Mouse (Mus musculus): ENCODE results near the gene Stam2. TPM values are rescaled to one million over a fixed set of nuclear protein-coding genes. Genes with fewer than 3 reads are reported as not detected.
A peak's percentile ranks its signal among the peaks of the same experiment; 100 is the strongest.

Gene Stam2
- polyA plus RNA-seq (2016; fragmentation: Nextera tagmentation; extraction: Ambion mirVana), result 37.7 and 39.2 TPM in 2 replicates

DNA sequence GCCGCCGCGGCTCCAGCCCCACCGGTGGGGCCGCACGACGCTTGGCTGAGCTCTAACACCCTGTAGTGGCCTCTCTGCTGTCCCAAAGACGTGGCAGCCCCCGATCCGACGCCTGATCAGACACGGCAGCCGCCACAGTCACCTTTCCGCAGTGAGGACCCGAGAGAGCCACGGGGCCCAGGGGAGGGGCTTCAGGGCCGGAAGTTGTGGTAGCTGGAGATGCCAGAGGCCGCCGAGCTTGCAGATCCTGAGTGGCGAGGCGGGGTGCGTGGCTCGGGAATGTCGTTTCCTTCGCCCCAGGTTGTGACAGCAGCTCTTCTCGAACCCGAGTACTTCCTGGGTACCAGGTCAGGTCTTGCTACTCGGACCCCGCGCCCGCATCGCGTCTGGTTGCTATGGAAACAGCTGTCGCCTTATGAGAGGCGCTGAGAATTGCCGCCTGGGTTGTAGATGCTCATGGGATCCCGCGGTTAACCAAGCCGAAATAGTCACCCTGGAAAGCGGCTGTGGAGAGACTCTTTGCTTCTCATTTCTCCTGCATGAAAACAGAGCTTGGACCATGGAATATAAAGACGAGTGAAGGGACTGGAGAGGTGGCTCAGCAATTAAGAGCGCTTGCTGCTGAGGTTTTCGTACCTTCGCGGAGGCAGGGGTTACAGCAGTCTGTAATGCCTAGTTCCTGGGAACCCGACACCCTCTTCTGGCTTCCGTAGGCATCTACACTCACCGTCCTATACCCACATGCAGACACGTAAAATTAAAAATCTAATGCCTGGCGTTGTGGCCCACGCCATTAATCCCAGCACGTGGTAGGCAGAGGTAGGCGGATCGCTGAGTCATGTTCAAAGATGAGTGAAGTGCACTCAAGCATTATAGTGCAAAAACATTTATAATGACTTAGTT is at the start of gene Stam2:
Gene Stam2 (minus strand): TSS at position 26 of the 903 bp plus-strand sequence.
- Histone ChIP-seq H3K27ac (replicated peaks) (peak within 1 kb of the TSS; percentile 100), H3K36me3 (peaks cover 7% of the 10 kb centered on the region; the same call in 1 of the 2 replicates), H3K9me3 (replicated peaks) (no peaks in the 10 kb centered on the region; the same call in 1 of the 2 replicates), H3K27me3 (ENCODE audit: low read depth, poor library complexity, severe bottlenecking) (no peaks in the 10 kb centered on the region), H3K4me1 (peaks cover 16% of the 10 kb centered on the region), H3K4me3 (peak within 1 kb of the TSS; percentile 83)
- DNase-seq (ENCODE audit: low spot score), result peak; percentile 92
- 9% methylated on average over 54 of the region's 54 CpGs for WGBS

- no peaks in the 10 kb centered on the region for H3K36me3 ChIP-seq
- H3K4me1 ChIP-seq, result peaks cover 9% of the 10 kb centered on the region
- H3K4me3 ChIP-seq, result no peak overlapping the region
- H3K27me3 ChIP-seq (ENCODE audit: low read depth, poor library complexity, severe bottlenecking), result no peaks in the 10 kb centered on the region
- no peaks in the 10 kb centered on the region for H3K9me3 ChIP-seq (replicated peaks)
- DNase-seq (ENCODE audit: low spot score), result no peak
- H3K27ac ChIP-seq (replicated peaks), result no peak overlapping the region; the same call in 1 of the 2 replicates
- 57% methylated on average over 3 of the region's 3 CpGs for WGBS
Measured at GRCm38 (mm10) chr2:52785106-52785721, 43.1 kb upstream of the Stam2 start.

GRCm38 (mm10) chr2:52779987-52780386 is 37.9 kb upstream of the Stam2 start:
- WGBS, result 91% methylated on average over 10 of the region's 10 CpGs
- Histone ChIP-seq H3K9me3 (replicated peaks) (no peaks in the 10 kb centered on the region), H3K36me3 (no peaks in the 10 kb centered on the region), H3K4me1 (peaks cover 4% of the 10 kb centered on the region), H3K27me3 (ENCODE audit: low read depth, poor library complexity, severe bottlenecking) (no peaks in the 10 kb centered on the region), H3K4me3 (no peak overlapping the region), H3K27ac (replicated peaks) (no peak overlapping the region)
- DNase-seq (ENCODE audit: low spot score), result no peak

DNA sequence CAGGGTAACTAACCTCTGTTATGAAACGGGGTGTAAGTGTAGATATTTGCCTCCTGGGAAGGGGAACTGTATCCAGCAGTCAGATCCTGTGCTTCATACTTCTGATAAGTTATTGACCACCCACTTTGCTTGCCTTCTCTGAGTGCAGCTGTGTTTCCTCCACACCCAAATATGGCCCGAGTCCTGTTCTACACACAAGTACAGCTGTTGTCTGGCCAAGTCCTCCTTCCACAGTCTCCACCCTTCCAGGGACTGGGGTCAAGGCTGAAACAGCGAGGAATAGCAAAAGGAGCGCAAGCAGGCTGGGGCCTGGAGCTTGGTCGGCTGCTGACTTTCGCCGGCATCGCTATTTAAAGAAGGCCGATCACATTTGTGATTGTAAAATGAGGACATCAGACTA is 37.3 kb upstream of the Stam2 start:
- no peaks in the 10 kb centered on the region for H3K4me1 ChIP-seq
- no peak overlapping the region for H3K27ac ChIP-seq (replicated peaks)
- no peak overlapping the region for H3K4me3 ChIP-seq
- WGBS, result 89% methylated on average over 9 of the region's 9 CpGs
- no peaks in the 10 kb centered on the region for H3K27me3 ChIP-seq (ENCODE audit: low read depth, poor library complexity, severe bottlenecking)
- no peak for DNase-seq (ENCODE audit: low spot score)
- H3K36me3 ChIP-seq, result no peaks in the 10 kb centered on the region
- H3K9me3 ChIP-seq (replicated peaks), result no peaks in the 10 kb centered on the region

DNA sequence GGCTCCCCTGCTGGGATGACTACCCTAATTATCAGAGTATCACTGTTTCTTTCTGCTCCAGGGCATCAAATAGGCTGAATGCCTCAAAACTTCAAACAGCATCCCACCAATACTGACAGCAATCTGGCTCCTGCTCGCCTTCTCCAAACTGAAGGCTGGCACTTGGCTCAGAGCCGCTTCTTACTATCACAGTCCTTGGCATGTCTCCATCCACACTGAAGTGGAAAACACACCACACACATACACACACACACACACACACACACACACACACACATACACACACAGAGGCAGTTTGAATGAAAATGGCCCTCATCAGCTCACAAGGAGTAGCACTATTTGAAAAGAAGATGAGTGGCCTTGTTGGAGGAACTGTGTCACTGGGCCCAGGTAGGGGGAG is 35.8 kb upstream of the Stam2 start:
- no peaks in the 10 kb centered on the region for H3K9me3 ChIP-seq (replicated peaks)
- no peak overlapping the region for H3K4me3 ChIP-seq
- no peak overlapping the region for H3K27ac ChIP-seq (replicated peaks)
- no peak for DNase-seq (ENCODE audit: low spot score)
- WGBS, result 85% methylated on average over 2 of the region's 2 CpGs
- no peaks in the 10 kb centered on the region for H3K27me3 ChIP-seq (ENCODE audit: low read depth, poor library complexity, severe bottlenecking)
- peaks cover 2% of the 10 kb centered on the region for H3K4me1 ChIP-seq
- no peaks in the 10 kb centered on the region for H3K36me3 ChIP-seq

DNA sequence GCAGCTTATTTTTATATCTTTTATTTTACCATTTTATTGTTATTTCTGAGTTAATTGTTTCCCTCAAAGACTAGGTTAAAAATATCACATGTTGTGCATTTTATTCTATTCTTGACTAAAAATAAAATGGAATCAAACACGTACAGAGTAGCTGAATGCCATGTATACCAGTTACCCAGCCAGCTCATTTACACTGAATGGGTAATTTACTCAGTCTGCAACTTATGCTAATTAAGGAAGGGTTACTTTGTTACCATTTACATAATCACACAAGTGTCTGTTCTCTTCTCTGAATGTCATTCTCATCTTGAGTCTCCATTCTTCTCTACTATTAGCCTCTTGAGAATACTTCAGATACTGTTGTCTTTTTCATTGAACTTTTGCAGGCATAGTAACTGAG is 32.3 kb upstream of the Stam2 start:
- Histone ChIP-seq H3K9me3 (replicated peaks) (no peaks in the 10 kb centered on the region), H3K4me3 (no peak overlapping the region), H3K27me3 (ENCODE audit: low read depth, poor library complexity, severe bottlenecking) (no peaks in the 10 kb centered on the region), H3K27ac (replicated peaks) (no peak overlapping the region), H3K36me3 (no peaks in the 10 kb centered on the region), H3K4me1 (peaks cover 5% of the 10 kb centered on the region)
- 80% methylated on average over 1 of the region's 1 CpGs for WGBS
- no peak for DNase-seq (ENCODE audit: low spot score)

DNA sequence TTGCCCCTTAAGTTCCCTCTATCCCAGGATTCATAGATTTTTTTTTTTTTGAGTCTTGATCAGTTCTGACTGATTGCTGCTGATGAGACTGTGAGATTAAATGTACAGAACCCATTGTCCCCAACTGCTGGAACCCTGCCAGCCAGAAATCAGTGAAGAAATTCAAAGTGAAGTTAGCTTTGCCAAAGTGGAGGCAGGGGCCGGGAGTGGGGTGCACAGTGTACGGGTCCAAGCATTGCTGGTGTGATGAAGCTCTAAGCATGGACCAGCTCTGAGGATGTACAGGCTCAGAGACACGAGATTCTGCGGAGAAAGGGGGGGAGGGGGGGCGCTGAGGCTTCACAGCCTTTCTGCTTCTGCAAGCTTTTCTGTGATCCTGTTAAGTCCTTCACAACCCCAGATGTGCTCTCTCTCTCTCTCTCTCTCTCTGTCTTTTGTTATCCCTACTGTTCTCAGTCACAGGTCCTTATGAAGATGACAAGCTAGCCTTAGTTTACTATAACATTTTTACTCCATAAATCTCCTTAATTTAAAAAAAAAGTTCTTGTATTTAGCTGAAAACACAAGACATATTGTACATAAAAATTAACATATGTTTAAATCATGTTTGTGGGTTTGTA is 30.8 kb upstream of the Stam2 start:
- Histone ChIP-seq H3K4me1 (peaks cover 5% of the 10 kb centered on the region), H3K4me3 (no peak overlapping the region), H3K36me3 (no peaks in the 10 kb centered on the region), H3K27ac (replicated peaks) (no peak overlapping the region), H3K9me3 (replicated peaks) (no peaks in the 10 kb centered on the region), H3K27me3 (ENCODE audit: low read depth, poor library complexity, severe bottlenecking) (no peaks in the 10 kb centered on the region)
- WGBS, result 43% methylated on average over 5 of the region's 5 CpGs
- DNase-seq (ENCODE audit: low spot score), result no peak

DNA sequence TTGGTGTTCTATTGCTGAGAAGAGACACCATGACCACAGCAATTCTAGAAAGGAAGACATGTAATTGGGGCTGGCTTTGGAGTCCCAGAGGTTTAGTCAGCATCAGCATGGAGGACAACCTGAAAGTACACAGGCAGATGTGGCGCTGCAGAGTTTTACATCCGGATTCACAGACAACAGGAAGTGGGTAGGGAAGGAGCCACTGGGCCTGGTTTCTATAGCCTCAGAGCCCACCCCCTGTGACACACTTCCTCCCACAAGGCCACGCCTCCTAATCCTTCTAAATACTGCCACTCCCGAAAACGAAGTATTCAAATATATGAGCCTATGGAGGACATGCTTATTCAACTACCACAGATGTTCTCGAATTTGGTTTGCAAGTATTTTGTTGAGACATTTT is 23.0 kb upstream of the Stam2 start:
- Histone ChIP-seq H3K9me3 (replicated peaks) (no peaks in the 10 kb centered on the region), H3K36me3 (no peaks in the 10 kb centered on the region), H3K27ac (replicated peaks) (no peak overlapping the region), H3K4me1 (peaks cover 3% of the 10 kb centered on the region; the same call in 1 of the 2 replicates), H3K27me3 (ENCODE audit: low read depth, poor library complexity, severe bottlenecking) (no peaks in the 10 kb centered on the region), H3K4me3 (no peak overlapping the region)
- 91% methylated on average over 6 of the region's 6 CpGs for WGBS
- DNase-seq (ENCODE audit: low spot score), result no peak

DNA sequence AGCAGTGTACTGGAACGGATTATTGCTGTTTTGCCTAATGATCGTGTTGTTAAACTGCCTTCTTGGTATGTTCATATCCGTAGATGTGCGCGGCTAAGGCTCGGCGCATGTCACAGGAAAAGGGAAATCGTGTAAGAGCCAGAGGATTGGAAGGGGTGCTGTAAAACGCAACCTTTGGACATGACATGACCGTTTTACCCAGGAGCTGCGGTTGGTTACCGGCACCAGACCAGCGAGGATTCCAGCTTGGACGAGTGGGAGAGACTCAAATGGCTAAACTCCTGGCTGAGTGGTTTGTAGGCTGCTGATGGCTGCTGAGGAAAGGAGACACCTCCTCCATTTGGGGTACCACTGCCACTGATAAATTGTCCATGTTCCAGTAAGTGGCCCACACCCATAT is 21.8 kb upstream of the Stam2 start:
- 91% methylated on average over 14 of the region's 14 CpGs for WGBS
- DNase-seq (ENCODE audit: low spot score), result no peak
- H3K4me3 ChIP-seq, result no peak overlapping the region
- no peak overlapping the region for H3K27ac ChIP-seq (replicated peaks)
- H3K27me3 ChIP-seq (ENCODE audit: low read depth, poor library complexity, severe bottlenecking), result no peaks in the 10 kb centered on the region
- no peaks in the 10 kb centered on the region for H3K9me3 ChIP-seq (replicated peaks)
- H3K4me1 ChIP-seq, result peaks cover 3% of the 10 kb centered on the region; the same call in 1 of the 2 replicates
- no peaks in the 10 kb centered on the region for H3K36me3 ChIP-seq

GRCm38 (mm10) chr2:52763040-52763736 is 21.1 kb upstream of the Stam2 start:
- 20% methylated on average over 12 of the region's 12 CpGs for WGBS
- DNase-seq (ENCODE audit: low spot score), result peak; percentile 80
- Histone ChIP-seq H3K9me3 (replicated peaks) (no peaks in the 10 kb centered on the region), H3K27me3 (ENCODE audit: low read depth, poor library complexity, severe bottlenecking) (no peaks in the 10 kb centered on the region), H3K4me1 (peaks cover 3% of the 10 kb centered on the region; the same call in 1 of the 2 replicates), H3K36me3 (no peaks in the 10 kb centered on the region), H3K27ac (replicated peaks) (no peak overlapping the region; the same call in 1 of the 2 replicates), H3K4me3 (peak overlapping the region; percentile 32)

- DNase-seq (ENCODE audit: low spot score), result no peak
- no peaks in the 10 kb centered on the region for H3K9me3 ChIP-seq (replicated peaks)
- H3K4me3 ChIP-seq, result no peak overlapping the region
- H3K27ac ChIP-seq (replicated peaks), result no peak overlapping the region
- H3K4me1 ChIP-seq, result peaks cover 3% of the 10 kb centered on the region; the same call in 1 of the 2 replicates
- H3K27me3 ChIP-seq (ENCODE audit: low read depth, poor library complexity, severe bottlenecking), result no peaks in the 10 kb centered on the region
- no peaks in the 10 kb centered on the region for H3K36me3 ChIP-seq
- 71% methylated on average over 7 of the region's 7 CpGs for WGBS
Measured at GRCm38 (mm10) chr2:52762529-52762928, 20.4 kb upstream of the Stam2 start.

DNA sequence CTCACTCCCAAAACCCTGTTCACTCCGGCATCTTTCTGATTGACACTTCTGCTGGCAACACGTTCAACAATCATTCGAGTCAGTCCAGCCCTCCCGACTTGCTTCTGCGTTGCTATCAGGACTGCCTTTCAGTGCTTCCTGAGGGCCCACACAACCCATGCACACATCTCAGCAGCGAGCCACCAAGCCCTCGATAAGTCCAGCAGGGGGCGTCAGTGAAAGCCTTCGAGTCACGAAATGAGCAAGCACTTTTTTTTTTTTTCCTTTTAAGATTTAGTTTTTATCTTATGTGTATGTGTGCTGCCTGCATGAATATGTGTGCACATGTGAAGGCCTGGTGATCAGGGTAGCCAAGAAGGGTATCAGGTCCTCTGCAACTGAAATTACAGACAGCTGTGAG is 16.5 kb upstream of the Stam2 start:
- 32% methylated on average over 10 of the region's 10 CpGs for WGBS
- Histone ChIP-seq H3K36me3 (no peaks in the 10 kb centered on the region), H3K4me3 (no peak overlapping the region), H3K9me3 (replicated peaks) (no peaks in the 10 kb centered on the region), H3K27ac (replicated peaks) (no peak overlapping the region), H3K27me3 (ENCODE audit: low read depth, poor library complexity, severe bottlenecking) (no peaks in the 10 kb centered on the region), H3K4me1 (peaks cover 18% of the 10 kb centered on the region)
- peak; percentile 54 for DNase-seq (ENCODE audit: low spot score)
